Mouse (Mus musculus) MEL (cell line): ENCODE results near the gene Gripap1. TPM values are rescaled to one million over a fixed set of nuclear protein-coding genes. Genes with fewer than 3 reads are reported as not detected.
A peak's percentile ranks its signal among the peaks of the same experiment; 100 is the strongest.

Source experiments
- DNase-seq: peaks from one replicate; pipeline ENCODE4 v3.0.0; 2011; ENCODE audit warnings: low read depth, low spot score
- H3K27ac ChIP-seq: 2 replicates; pipeline ENCODE4 v1.5.1; 2012; ENCODE audit warnings: low read depth, mild to moderate bottlenecking, control low read depth, low read length, moderate library complexity; ENCODE audit not compliant: control insufficient read depth
- H3K27me3 ChIP-seq, 2 experiments: fragments of 150-350 bp in 1 of 2; sonication (generic) in 1 of 2; 2 replicates each; pipeline ENCODE4 v1.6.1; 2012; ENCODE audit warnings: low read length in 2 of 2, mild to moderate bottlenecking in 2 of 2, improper control_type of control experiment in 1 of 2, moderate library complexity in 1 of 2; ENCODE audit not compliant: insufficient read depth in 2 of 2, control insufficient read depth in 1 of 2
- H3K36me3 ChIP-seq, 2 experiments: 2 replicates each; pipeline ENCODE4 v1.6.1; 2012 to 2014; ENCODE audit warnings: low read length in 2 of 2, improper control_type of control experiment in 1 of 2, inconsistent platforms in 1 of 2, mild to moderate bottlenecking in 1 of 2; ENCODE audit not compliant: insufficient read depth in 2 of 2, control insufficient read depth in 1 of 2
- H3K4me1 ChIP-seq, 2 experiments: fragments of 150-350 bp in 1 of 2; sonication (generic) in 1 of 2; 2 replicates each; pipeline ENCODE4 v1.6.1; 2012; ENCODE audit warnings: low read length in 2 of 2, improper control_type of control experiment in 1 of 2, mild to moderate bottlenecking in 1 of 2; ENCODE audit not compliant: insufficient read depth in 2 of 2, control insufficient read depth in 1 of 2
- H3K4me3 ChIP-seq, 2 experiments: fragments of 150-350 bp in 1 of 2; sonication (generic) in 1 of 2; 2 replicates each; pipeline ENCODE4 v1.5.1; 2012; ENCODE audit warnings: low read depth in 2 of 2, low read length in 2 of 2, mild to moderate bottlenecking in 2 of 2, moderate library complexity in 2 of 2, control low read depth in 1 of 2, improper control_type of control experiment in 1 of 2; ENCODE audit not compliant: control insufficient read depth in 1 of 2, insufficient read depth in 1 of 2
- H3K79me2 ChIP-seq: 2 replicates; pipeline ENCODE4 v1.6.1; 2012; ENCODE audit warnings: mild to moderate bottlenecking, low read length, moderate library complexity; ENCODE audit not compliant: control insufficient read depth, poor library complexity, insufficient read depth
- H3K9ac ChIP-seq: 2 replicates; pipeline ENCODE4 v1.6.1; 2012; ENCODE audit warnings: low read depth, mild to moderate bottlenecking, control low read depth, low read length, moderate library complexity; ENCODE audit not compliant: control insufficient read depth, poor library complexity, severe bottlenecking
- H3K9me3 ChIP-seq: fragments of 150-350 bp; sonication (generic); replicated peaks from 2 replicates; pipeline ENCODE4 v1.6.1; 2012; ENCODE audit warnings: mild to moderate bottlenecking, low read length, improper control_type of control experiment, moderate library complexity; ENCODE audit not compliant: insufficient read depth
- CHD1 ChIP-seq: IDR thresholded peaks from 2 replicates; pipeline ENCODE4 v1.6.1; 2012; ENCODE audit warnings: low read depth, mild to moderate bottlenecking, inconsistent platforms, low read length, improper control_type of control experiment
- EP300 ChIP-seq, 2 experiments: IDR thresholded peaks; 2 replicates each; pipeline ENCODE4 v1.6.1; 2011; ENCODE audit warnings: improper control_type of control experiment in 2 of 2, low read length in 2 of 2, low read depth in 1 of 2, mild to moderate bottlenecking in 1 of 2
- GABPA ChIP-seq: IDR thresholded peaks from 2 replicates; pipeline ENCODE4 v1.6.1; 2012; ENCODE audit warnings: low read depth, mild to moderate bottlenecking, inconsistent platforms, low read length, improper control_type of control experiment, moderate library complexity
- HCFC1 ChIP-seq: IDR thresholded peaks from 2 replicates; pipeline ENCODE4 v1.6.1; 2012; ENCODE audit warnings: low read depth, mild to moderate bottlenecking, inconsistent platforms, low read length, improper control_type of control experiment, moderate library complexity
- JUND ChIP-seq: IDR thresholded peaks from 2 replicates; pipeline ENCODE4 v1.6.1; 2011; ENCODE audit warnings: low read depth, mild to moderate bottlenecking, improper control_type of control experiment, low read length
- KAT2A ChIP-seq: conservative IDR thresholded peaks from 2 replicates; pipeline ENCODE4 v1.6.1; 2012; ENCODE audit warnings: low read depth, low read length, improper control_type of control experiment, inconsistent platforms
- MAFK ChIP-seq: IDR thresholded peaks from 2 replicates; pipeline ENCODE4 v1.6.1; 2011; ENCODE audit warnings: low read depth, mild to moderate bottlenecking, low read length, improper control_type of control experiment, borderline replicate concordance
- MAX ChIP-seq: IDR thresholded peaks from 2 replicates; pipeline ENCODE4 v1.6.1; 2011; ENCODE audit warnings: low read length, improper control_type of control experiment
- MAZ ChIP-seq: IDR thresholded peaks from 2 replicates; pipeline ENCODE4 v1.6.1; 2012; ENCODE audit warnings: low read depth, mild to moderate bottlenecking, inconsistent platforms, low read length, improper control_type of control experiment
- MEF2A ChIP-seq: IDR thresholded peaks from 2 replicates; pipeline ENCODE4 v1.6.1; 2014; ENCODE audit warnings: low read depth, mild to moderate bottlenecking, inconsistent platforms, low read length, improper control_type of control experiment; ENCODE audit not compliant: poor library complexity, insufficient replicate concordance, severe bottlenecking; ENCODE audit errors: extremely low read depth
- MYB ChIP-seq: IDR thresholded peaks from 2 replicates; pipeline ENCODE4 v1.6.1; 2011; ENCODE audit warnings: mild to moderate bottlenecking, low read depth, low read length, improper control_type of control experiment
- POLR2AphosphoS2 ChIP-seq: IDR thresholded peaks from 2 replicates; pipeline ENCODE4 v1.6.1; 2011; ENCODE audit warnings: low read length, improper control_type of control experiment
- RAD21 ChIP-seq: IDR thresholded peaks from 2 replicates; pipeline ENCODE4 v1.6.1; 2011; ENCODE audit warnings: mild to moderate bottlenecking, low read depth, low read length, improper control_type of control experiment
- RCOR1 ChIP-seq: IDR thresholded peaks from 2 replicates; pipeline ENCODE4 v1.6.1; 2012; ENCODE audit warnings: low read depth, mild to moderate bottlenecking, inconsistent platforms, low read length, improper control_type of control experiment
- SIN3A ChIP-seq: IDR thresholded peaks from 2 replicates; pipeline ENCODE4 v1.6.1; 2012; ENCODE audit warnings: low read length, improper control_type of control experiment, inconsistent platforms
- SMC3 ChIP-seq: IDR thresholded peaks from 2 replicates; pipeline ENCODE4 v1.6.1; 2011; ENCODE audit warnings: low read depth, low read length, improper control_type of control experiment
- TBP ChIP-seq: IDR thresholded peaks from 2 replicates; pipeline ENCODE4 v1.8.0; 2011; ENCODE audit warnings: low read depth, low read length, improper control_type of control experiment
- UBTF ChIP-seq: IDR thresholded peaks from 2 replicates; pipeline ENCODE4 v1.6.1; 2012; ENCODE audit warnings: low read depth, mild to moderate bottlenecking, inconsistent platforms, low read length, improper control_type of control experiment, moderate library complexity, borderline replicate concordance; ENCODE audit not compliant: insufficient read depth
- USF2 ChIP-seq, 2 experiments: IDR thresholded peaks; 2 replicates each; pipeline ENCODE4 v1.6.1; 2011 to 2012; ENCODE audit warnings: improper control_type of control experiment in 2 of 2, low read length in 2 of 2, borderline replicate concordance in 1 of 2, inconsistent platforms in 1 of 2, low read depth in 1 of 2, mild to moderate bottlenecking in 1 of 2; ENCODE audit not compliant: insufficient read depth in 1 of 2
- ZC3H11A ChIP-seq: IDR thresholded peaks from 2 replicates; pipeline ENCODE4 v1.6.1; 2012; ENCODE audit warnings: low read depth, mild to moderate bottlenecking, inconsistent platforms, low read length, improper control_type of control experiment
- ZMIZ1 ChIP-seq: IDR thresholded peaks from 2 replicates; pipeline ENCODE4 v1.6.1; 2012; ENCODE audit warnings: low read depth, mild to moderate bottlenecking, inconsistent platforms, low read length, improper control_type of control experiment, moderate library complexity
- ZNF384 ChIP-seq: IDR thresholded peaks from 2 replicates; pipeline ENCODE4 v1.6.1; 2012; ENCODE audit warnings: low read depth, mild to moderate bottlenecking, inconsistent platforms, low read length, improper control_type of control experiment
- polyA plus RNA-seq, 2 experiments: library from polyadenylated mRNA; stranded (reverse) in 1 of 2; unstranded in 1 of 2; fragments of >175 nt in 1 of 2; fragments of >200 nt in 1 of 2; gene quantifications; 2 replicates each; pipeline versions ENCODE4 v1.2.1 to v1.2.4; 2012; ENCODE audit warnings: low replicate concordance in 2 of 2, low read depth in 1 of 2; ENCODE audit not compliant: insufficient read length in 2 of 2, insufficient read depth in 1 of 2, missing spikeins in 1 of 2
- total RNA-seq: library from RNA; depleted of rRNA; stranded (reverse); fragments of 300-350 nt; gene quantifications from 2 replicates; pipeline ENCODE4 v1.2.3, GENCODE M21; 2012

Gripap1 gene
- total and polyA plus RNA-seq, 3 experiments, result 40.5 to 244 (median 84.6) TPM

GRCm38 (mm10) chrX:7854578-7854977, 65.0 kb downstream of the Gripap1 start (continued):
- TF ChIP-seq RCOR1 (no peak), JUND (no peak), SIN3A (peak; percentile 61; the same call in 1 of the 2 replicates), ZMIZ1 (no peak), MEF2A (no peak), UBTF (no peak), USF2 (IDR thresholded peaks at IDR 0.05; ENCODE audit: borderline replicate concordance in 1 of 2, insufficient read depth in 1 of 2, low read depth in 1 of 2, low read length in 2 of 2) (no peak)

DNA sequence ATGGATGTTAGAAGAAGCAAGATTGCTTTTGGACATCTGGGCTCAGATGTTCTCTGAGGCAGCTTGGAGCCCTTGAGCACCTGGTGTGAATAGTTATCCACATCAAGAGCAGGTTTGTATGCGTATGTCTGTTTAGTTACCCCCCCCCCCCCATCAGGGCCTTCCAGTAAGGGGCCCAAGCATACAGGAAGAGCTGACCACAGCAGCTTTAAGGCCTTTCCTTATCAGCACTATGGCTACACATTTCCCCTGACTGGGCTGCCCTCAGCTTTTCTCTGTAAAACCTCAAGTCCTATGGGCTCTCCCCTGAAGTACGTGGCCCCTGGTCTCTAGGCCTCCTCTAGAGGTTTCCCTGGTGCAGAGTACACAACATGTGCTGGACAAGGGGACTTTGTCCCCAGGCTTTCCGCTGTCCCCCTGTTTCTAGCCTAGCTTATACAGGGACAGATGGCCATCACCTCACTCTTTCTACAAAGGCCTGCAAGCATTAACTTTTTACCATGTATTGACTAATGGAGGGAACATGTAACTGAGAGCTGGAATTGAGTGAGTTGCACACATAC, 69.7 kb downstream of the Gripap1 start:
- Histone ChIP-seq H3K36me3 (peaks cover 3 to 27% of the 10 kb centered on the region in 2 experiments; a peak in 2 of 4 replicates), H3K27ac (no peak overlapping the region), H3K27me3 (no peaks in the 10 kb centered on the region), H3K4me1 (no peaks in the 10 kb centered on the region), H3K9ac (no peak overlapping the region), H3K4me3 (no peak overlapping the region), H3K9me3 (no peaks in the 10 kb centered on the region), H3K79me2 (peaks cover 19% of the 10 kb centered on the region)
- no peak for DNase-seq
- no peak for TF ChIP-seq ZC3H11A
- no peak for TF ChIP-seq TBP
- TF ChIP-seq JUND, result no peak
- no peak for TF ChIP-seq MAFK
- TF ChIP-seq MEF2A, result no peak
- no peak for TF ChIP-seq USF2 (IDR thresholded peaks at IDR 0.05; ENCODE audit: borderline replicate concordance in 1 of 2, insufficient read depth in 1 of 2, low read depth in 1 of 2, low read length in 2 of 2)
- TF ChIP-seq RAD21, result no peak
- TF ChIP-seq SIN3A, result no peak
- TF ChIP-seq EP300 (IDR thresholded peaks at IDR 0.05; ENCODE audit: low read depth in 1 of 2, low read length in 2 of 2), result no peak
- TF ChIP-seq KAT2A, result no peak
- no peak for TF ChIP-seq MAX
- no peak for TF ChIP-seq CHD1
- TF ChIP-seq HCFC1, result no peak
- TF ChIP-seq UBTF, result no peak
- no peak for TF ChIP-seq MYB
- TF ChIP-seq MAZ, result no peak
- no peak for TF ChIP-seq ZNF384
- TF ChIP-seq GABPA, result no peak
- TF ChIP-seq SMC3, result no peak
- TF ChIP-seq POLR2AphosphoS2, result no peak
